10 mouse cellular contexts compared by ENCODE assay signal in genomic region chr7:44465111-44465510, GRCm38 (mm10). TPM values are rescaled to one million over a fixed set of nuclear protein-coding genes. Genes with fewer than 3 reads are reported as not detected.
DNase-seq lines count a peak whose midpoint lies in the region; ATAC-seq and TF ChIP-seq lines count a peak whose summit lies in the region.
"Had no signal": no experiment of that assay in that cellular context is flagged by ENCODE, and none has a peak within 500 bp of the region (broad histone marks: within the 10 kb centered on the region; RNA-seq: fewer than 3 reads in every experiment).

Gene Aspdh, plus strand, starts transcription at chr7:44465391.

- H3K4me1 ChIP-seq in heart, embryonic 10.5 days: peaks cover 79% of the 10 kb centered on the region
- H3K4me1 ChIP-seq in forebrain, postnatal 0 days (ENCODE audit: insufficient read depth): peaks cover 24% of the 10 kb centered on the region
- H3K4me1 ChIP-seq in liver, embryonic 11.5 days (replicated peaks; ENCODE audit: control insufficient read depth, insufficient read depth, low read length): peaks cover 20% of the 10 kb centered on the region
- H3K4me1 ChIP-seq in limb, embryonic 10.5 days: peaks cover 58% of the 10 kb centered on the region

- peak within 1 kb of the TSS; percentile 18; the same call in 1 of the 2 replicates for H3K9ac ChIP-seq in forebrain, postnatal 0 days
- H3K9ac ChIP-seq in liver, embryonic 11.5 days (ENCODE audit: low read depth, low read length): no peak within 1 kb of the TSS

- H3K4me3 ChIP-seq in heart, embryonic 10.5 days: 0 out of 2 replicates have a peak within 1 kb of the TSS, but pooled peaks have one; percentile 6
- no peak within 1 kb of the TSS for H3K4me3 ChIP-seq in forebrain, postnatal 0 days (ENCODE audit: low read depth, low read length)
- 0 out of 2 replicates have a peak within 1 kb of the TSS, but pooled peaks have one; percentile 12 for H3K4me3 ChIP-seq in liver, embryonic 11.5 days (ENCODE audit: low read depth, low read length)
- H3K4me3 ChIP-seq in limb, embryonic 10.5 days: no peak within 1 kb of the TSS

- no peaks in the 10 kb centered on the region for H3K9me3 ChIP-seq in heart, embryonic 10.5 days
- no peaks in the 10 kb centered on the region for H3K9me3 ChIP-seq in forebrain, postnatal 0 days (ENCODE audit: low read length)
- no peaks in the 10 kb centered on the region for H3K9me3 ChIP-seq in liver, embryonic 11.5 days (ENCODE audit: control insufficient read depth, low read length)
- no peaks in the 10 kb centered on the region for H3K9me3 ChIP-seq in limb, embryonic 10.5 days (replicated peaks)

- WGBS in heart, embryonic 10.5 days: 68% methylated on average over 2 of the region's 2 CpGs
- WGBS in forebrain, postnatal 0 days: 50% methylated on average over 2 of the region's 2 CpGs
- 61% methylated on average over 2 of the region's 2 CpGs for WGBS in liver, embryonic 11.5 days
- WGBS in limb, embryonic 10.5 days: 58% methylated on average over 2 of the region's 2 CpGs

- DNase-seq in heart, embryonic 10.5 days (ENCODE audit: low spot score): no peak
- DNase-seq in heart, postnatal 14 days: no peak
- peak; percentile 20 for DNase-seq in brain, adult 2 months (ENCODE audit: low read depth, low spot score)
- peak; percentile 40 for DNase-seq in forebrain, postnatal 0 days
- DNase-seq in liver, embryonic 11.5 days (ENCODE audit: low spot score): peak; percentile 32
- no peak for DNase-seq in limb, embryonic 10.5 days (ENCODE audit: low spot score)
- no peak for DNase-seq in embryo, embryonic 11 days
- no peak for DNase-seq in adrenal gland, postnatal 25 days

- TF ChIP-seq CTCF in forebrain, postnatal 0 days (IDR thresholded peaks at IDR 0.05; ENCODE audit: low read depth): no peak

- H3K27ac ChIP-seq in heart, embryonic 10.5 days: peak within 1 kb of the TSS; percentile 91
- peak within 1 kb of the TSS; percentile 85 for H3K27ac ChIP-seq in forebrain, postnatal 0 days (ENCODE audit: low read depth, low read length)
- H3K27ac ChIP-seq in liver, embryonic 11.5 days (ENCODE audit: low read depth, low read length): no peak within 1 kb of the TSS
- H3K27ac ChIP-seq in limb, embryonic 10.5 days: no peak within 1 kb of the TSS

- peaks cover 54% of the 10 kb centered on the region for H3K27me3 ChIP-seq in heart, embryonic 10.5 days (ENCODE audit: insufficient read depth, poor library complexity, severe bottlenecking)
- H3K27me3 ChIP-seq in forebrain, postnatal 0 days (ENCODE audit: insufficient read depth, low read length): no peaks in the 10 kb centered on the region
- H3K27me3 ChIP-seq in liver, embryonic 11.5 days (replicated peaks; ENCODE audit: control insufficient read depth, insufficient read depth, low read length): peaks cover 45% of the 10 kb centered on the region
- peaks cover 66% of the 10 kb centered on the region for H3K27me3 ChIP-seq in limb, embryonic 10.5 days (ENCODE audit: low read depth, poor library complexity, severe bottlenecking)

- intact Hi-C loops in heart, postnatal 14 days (cut with DNase I): loop anchor here (5.0 kb wide), 1 partner anchor 93 kb away; no protein-coding TSS in a partner anchor

- ATAC-seq in forebrain, postnatal 0 days: no peak
- no peak for ATAC-seq in liver, embryonic 11.5 days (replicated peaks; ENCODE audit: low FRiP score)

- peaks cover 13% of the 10 kb centered on the region for H3K36me3 ChIP-seq in heart, embryonic 10.5 days
- H3K36me3 ChIP-seq in forebrain, postnatal 0 days (ENCODE audit: insufficient read depth): peaks cover 38% of the 10 kb centered on the region
- no peaks in the 10 kb centered on the region; the same call in 1 of the 2 replicates for H3K36me3 ChIP-seq in liver, embryonic 11.5 days (ENCODE audit: control insufficient read depth, insufficient read depth, low read length)
- peaks cover 7% of the 10 kb centered on the region for H3K36me3 ChIP-seq in limb, embryonic 10.5 days

- H3K4me2 ChIP-seq in forebrain, postnatal 0 days (ENCODE audit: low read depth): peak within 1 kb of the TSS; percentile 8; the same call in 1 of the 2 replicates
- H3K4me2 ChIP-seq in liver, embryonic 11.5 days: peak within 1 kb of the TSS; percentile 37

RNA-seq across cellular contexts. Expression of gene Aspdh, which starts in this region (rescaled TPM):
- polyA plus RNA-seq in heart, embryonic 10.5 days (2016; fragmentation: Nextera tagmentation; extraction: Ambion mirVana): 0.83 and 1.8 TPM in 2 replicates
- total RNA-seq in heart, postnatal 14 days (2021): 1 to 10 TPM in 1 of 2 experiments, under 1 TPM in 1; 1.00 to 1.1 TPM
- total RNA-seq in forebrain, postnatal 0 days (2014; rRNA removed): 4.4 and 20.3 TPM in 2 replicates
- polyA plus RNA-seq in forebrain, postnatal 0 days (2015; fragmentation: Nextera tagmentation; extraction: Ambion mirVana): 1.6 and 2.2 TPM in 2 replicates
- polyA plus RNA-seq in liver, embryonic 11.5 days (2014; fragmentation: Nextera tagmentation; extraction: Ambion mirVana): 5.6 and 6.4 TPM in 2 replicates
- not detected in 2 replicates for polyA plus RNA-seq in limb, embryonic 10.5 days (2016; fragmentation: Nextera tagmentation; extraction: Ambion mirVana)
- 0.61 and 1.9 TPM in 2 replicates for total RNA-seq in adrenal gland, postnatal 25 days (2021)
- total RNA-seq: CH12.LX had no signal
- polyA plus RNA-seq: intestine, embryonic 14.5 days had no signal

Comparison
In these comparisons a context has a peak if more than half of its experiments do, and no peak if none do; other contexts are left out.
1. DNase-seq: peak in brain, adult 2 months (single experiment), forebrain, postnatal 0 days (single experiment) and liver, embryonic 11.5 days (single experiment); none in heart, embryonic 10.5 days (single experiment), heart, postnatal 14 days (0 of 2), limb, embryonic 10.5 days (single experiment), embryo, embryonic 11 days (single experiment) and adrenal gland, postnatal 25 days (single experiment).
2. H3K27ac ChIP-seq: peak in heart, embryonic 10.5 days (single experiment) and forebrain, postnatal 0 days (single experiment); none in liver, embryonic 11.5 days (single experiment) and limb, embryonic 10.5 days (single experiment).
3. H3K4me3 ChIP-seq: peak in heart, embryonic 10.5 days (single experiment) and liver, embryonic 11.5 days (single experiment); none in forebrain, postnatal 0 days (single experiment) and limb, embryonic 10.5 days (single experiment).